Mouse (Mus musculus): ENCODE measurements at regions not wholly inside any gene's neighbourhood (a gene's known extent, or its start where the extent isn't known, plus 50 kb on each side); places are given as distances from the start of the nearest gene placed in this dataset.

DNA sequence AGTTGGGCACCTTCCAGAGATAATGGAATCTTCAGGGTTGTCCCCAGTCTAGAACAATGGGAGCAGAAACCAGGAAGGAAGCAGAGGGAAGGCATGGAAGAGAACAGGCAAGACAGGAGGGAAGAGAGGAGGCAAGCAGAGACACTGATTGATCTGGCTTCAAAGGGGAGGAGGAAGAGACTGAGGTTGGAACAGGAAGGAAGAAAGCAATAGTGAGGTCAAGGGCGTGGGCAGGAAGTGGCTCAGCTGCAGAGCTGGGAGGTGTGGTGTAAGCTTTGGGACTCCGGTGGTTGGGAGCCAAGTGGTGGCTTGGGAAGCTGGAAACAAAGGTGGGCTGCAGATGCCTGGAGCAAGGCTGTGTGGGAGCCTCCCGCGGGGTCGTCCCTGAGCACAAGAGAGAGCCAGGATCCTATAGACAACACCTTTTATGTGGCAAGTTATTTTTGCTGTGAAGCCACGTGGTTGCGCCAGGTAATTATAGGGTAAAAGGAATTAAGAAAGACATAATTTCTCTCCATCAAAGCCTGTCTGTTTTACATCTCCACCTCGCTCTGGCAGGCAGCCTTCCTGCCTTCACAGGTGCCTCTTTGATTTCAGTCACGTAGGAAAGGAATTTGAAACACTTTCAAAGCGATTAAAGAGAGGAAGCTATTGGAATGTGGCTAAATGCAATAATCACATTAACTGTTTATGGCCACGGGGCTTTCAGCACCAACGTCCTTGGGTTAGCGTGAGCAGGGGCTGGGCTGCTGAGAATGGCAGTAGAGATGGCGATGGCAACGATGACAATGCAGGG, 237.3 kb upstream of the Wscd1 start:
- TF ChIP-seq CTCF (IDR thresholded peaks at IDR 0.05; ENCODE audit: extremely low read depth, insufficient read depth, low read length) (no peak), POLR2A (IDR thresholded peaks at IDR 0.05; ENCODE audit: extremely low read depth, insufficient read depth, low read length) (no peak)
